Mouse (Mus musculus): Measurements from ENCODE around the gene Olfr628. TPM values are rescaled to one million over a fixed set of nuclear protein-coding genes. Genes with fewer than 3 reads are reported as not detected.
A peak's percentile ranks its signal among the peaks of the same experiment; 100 is the strongest.
"Not testable (repeated sequence)": the region's sequence is repeated elsewhere in the genome, so short reads cannot be mapped to it uniquely, and the experiment has no call there.

Gene Olfr628
- total RNA-seq (2014; rRNA removed) (not detected in 2 replicates), polyA plus RNA-seq (2015; fragmentation: Nextera tagmentation; extraction: Ambion mirVana) (not detected in 2 replicates)

DNA sequence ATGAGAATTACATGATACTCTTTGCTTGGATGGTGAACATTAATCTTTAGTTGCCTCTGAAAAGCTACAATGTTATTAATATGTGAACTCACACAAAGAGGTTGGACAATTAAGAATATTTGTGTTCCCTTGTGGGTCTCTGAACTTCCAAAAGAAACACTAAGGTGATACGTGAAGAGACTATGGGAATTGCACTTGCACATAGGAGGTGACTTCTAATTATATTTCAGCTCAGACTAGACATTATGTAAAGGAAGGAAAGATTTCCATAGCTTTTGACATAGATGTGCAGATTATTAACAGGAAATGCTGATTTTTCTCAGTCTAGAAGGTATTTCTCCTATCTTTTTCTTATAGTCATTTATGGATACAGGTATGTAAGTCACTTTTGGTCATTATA lies at the start of gene Olfr628:
Gene Olfr628 (plus strand): TSS at position 301 of the 400 bp plus-strand sequence.
- ATAC-seq (no peak), DNase-seq (ENCODE audit: low spot score) (no peak)
- no peaks in the 10 kb centered on the region for H3K9me3 ChIP-seq (ENCODE audit: low read length)
- no peak within 1 kb of the TSS for H3K27ac ChIP-seq
- no peaks in the 10 kb centered on the region for H3K27me3 ChIP-seq (ENCODE audit: insufficient read depth, low read length)
- H3K36me3 ChIP-seq (ENCODE audit: insufficient read depth, low read length) = no peaks in the 10 kb centered on the region
- 91% methylated on average over 1 of the region's 1 CpGs for WGBS
- TF ChIP-seq CTCF (IDR thresholded peaks at IDR 0.05; ENCODE audit: low read depth) = no peak
- no peak within 1 kb of the TSS for H3K4me3 ChIP-seq (ENCODE audit: low read length)
- no peaks in the 10 kb centered on the region for H3K4me1 ChIP-seq (ENCODE audit: insufficient read depth, low read length)
- H3K4me2 ChIP-seq (ENCODE audit: low read depth, low read length) = no peak within 1 kb of the TSS
- no peak within 1 kb of the TSS for H3K9ac ChIP-seq (replicated peaks; ENCODE audit: low read length)

DNA sequence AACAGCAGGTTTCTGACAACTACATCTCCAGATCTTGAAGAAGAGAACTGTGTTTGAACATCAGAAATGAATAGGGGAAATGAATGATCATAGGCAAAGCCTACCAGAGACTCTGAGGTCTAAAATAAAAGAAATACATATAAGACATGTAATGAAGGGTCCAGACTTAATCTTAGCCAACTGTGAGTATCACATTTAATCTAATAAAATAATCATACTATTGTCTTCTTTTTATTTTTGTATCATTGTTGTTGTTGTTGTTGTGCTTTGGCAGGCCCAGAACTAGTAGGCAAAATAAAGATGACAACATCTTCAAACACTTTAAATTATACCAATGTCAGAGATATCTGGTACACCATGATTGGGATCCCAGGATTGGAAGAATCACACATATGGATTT lies 47.8 kb upstream of the Olfr628 start, which contains the start of gene Olfr625-ps1:
Gene Olfr625-ps1 (plus strand): TSS at position 301 of the 400 bp plus-strand sequence.
- no peak within 1 kb of the TSS for H3K4me2 ChIP-seq (ENCODE audit: low read depth, low read length)
- no peaks in the 10 kb centered on the region for H3K36me3 ChIP-seq (ENCODE audit: insufficient read depth, low read length)
- DNase-seq (ENCODE audit: low spot score) (no peak), ATAC-seq (no peak)
- H3K4me3 ChIP-seq (ENCODE audit: low read length) = no peak within 1 kb of the TSS
- no peak for TF ChIP-seq CTCF (IDR thresholded peaks at IDR 0.05; ENCODE audit: low read depth)
- H3K9ac ChIP-seq (replicated peaks; ENCODE audit: low read length) = no peak within 1 kb of the TSS
- no peak within 1 kb of the TSS for H3K27ac ChIP-seq
- H3K4me1 ChIP-seq (ENCODE audit: insufficient read depth, low read length) = no peaks in the 10 kb centered on the region
- H3K9me3 ChIP-seq (ENCODE audit: low read length) = no peaks in the 10 kb centered on the region
- H3K27me3 ChIP-seq (ENCODE audit: insufficient read depth, low read length) = no peaks in the 10 kb centered on the region

DNA sequence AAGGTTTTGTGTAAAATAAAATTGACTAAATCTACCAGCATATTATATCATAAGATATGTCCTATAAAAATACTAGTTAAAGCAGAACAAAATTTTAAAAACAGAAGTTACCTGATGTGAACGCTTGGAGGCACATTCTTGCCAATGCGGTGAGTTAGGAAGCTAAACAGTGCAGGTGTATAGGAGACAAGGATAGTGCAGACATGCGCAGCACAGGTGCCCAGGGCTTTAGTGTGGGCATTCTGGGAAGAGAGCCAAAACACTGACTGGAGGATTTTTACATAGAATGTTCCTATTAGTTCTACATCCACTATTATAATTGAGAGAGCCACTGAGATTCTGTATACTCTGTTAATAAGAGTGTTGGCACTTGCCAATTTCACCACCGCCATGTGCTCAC lies 30.7 kb upstream of the Olfr628 start:
- WGBS = 80% methylated on average over 4 of the region's 4 CpGs
- ATAC-seq (no peak), DNase-seq (ENCODE audit: low spot score) (peak; percentile 28)
- no peaks in the 10 kb centered on the region for H3K36me3 ChIP-seq (ENCODE audit: insufficient read depth, low read length)
- no peak for TF ChIP-seq CTCF (IDR thresholded peaks at IDR 0.05; ENCODE audit: low read depth)
- no peaks in the 10 kb centered on the region for H3K4me1 ChIP-seq (ENCODE audit: insufficient read depth, low read length)
- H3K27me3 ChIP-seq (ENCODE audit: insufficient read depth, low read length) = no peaks in the 10 kb centered on the region
- H3K9ac ChIP-seq (replicated peaks; ENCODE audit: low read length) = no peak overlapping the region
- H3K27ac ChIP-seq = no peak overlapping the region
- H3K4me3 ChIP-seq (ENCODE audit: low read length) = no peak overlapping the region
- H3K4me2 ChIP-seq (ENCODE audit: low read depth, low read length) = no peak overlapping the region
- no peaks in the 10 kb centered on the region for H3K9me3 ChIP-seq (ENCODE audit: low read length)

DNA sequence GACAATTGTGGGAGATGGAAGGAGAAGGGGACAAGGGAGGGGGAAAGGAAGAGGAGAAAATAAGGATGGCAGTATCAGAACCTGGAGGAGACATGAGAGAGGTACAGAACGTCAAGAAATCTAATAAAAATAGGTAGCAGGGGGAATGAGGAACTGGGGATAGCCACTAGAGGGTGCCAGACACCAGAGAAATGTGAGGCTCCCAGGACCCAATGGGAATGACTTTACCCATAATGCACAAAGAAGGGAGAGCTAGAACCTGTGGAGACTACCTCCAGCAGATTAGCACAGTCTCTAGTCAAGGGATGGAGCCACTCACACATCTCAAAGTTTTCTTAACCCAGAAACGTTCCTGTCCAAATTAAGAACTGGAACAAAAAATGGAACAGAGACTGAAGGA lies 18.1 kb upstream of the Olfr628 start:
- Histone ChIP-seq H3K9ac (replicated peaks; ENCODE audit: low read length) (no peak overlapping the region), H3K9me3 (ENCODE audit: low read length) (no peaks in the 10 kb centered on the region), H3K36me3 (ENCODE audit: insufficient read depth, low read length) (no peaks in the 10 kb centered on the region), H3K27ac (no peak overlapping the region), H3K27me3 (ENCODE audit: insufficient read depth, low read length) (no peaks in the 10 kb centered on the region), H3K4me3 (ENCODE audit: low read length) (no peak overlapping the region), H3K4me1 (ENCODE audit: insufficient read depth, low read length) (no peaks in the 10 kb centered on the region), H3K4me2 (ENCODE audit: low read depth, low read length) (no peak overlapping the region)
- DNase-seq (ENCODE audit: low spot score) (no peak), ATAC-seq (no peak)
- TF ChIP-seq CTCF (IDR thresholded peaks at IDR 0.05; ENCODE audit: low read depth) = 0 out of 2 replicates have a peak, but pooled peaks have one; percentile 6
- 41% methylated on average over 2 of the region's 2 CpGs for WGBS

DNA sequence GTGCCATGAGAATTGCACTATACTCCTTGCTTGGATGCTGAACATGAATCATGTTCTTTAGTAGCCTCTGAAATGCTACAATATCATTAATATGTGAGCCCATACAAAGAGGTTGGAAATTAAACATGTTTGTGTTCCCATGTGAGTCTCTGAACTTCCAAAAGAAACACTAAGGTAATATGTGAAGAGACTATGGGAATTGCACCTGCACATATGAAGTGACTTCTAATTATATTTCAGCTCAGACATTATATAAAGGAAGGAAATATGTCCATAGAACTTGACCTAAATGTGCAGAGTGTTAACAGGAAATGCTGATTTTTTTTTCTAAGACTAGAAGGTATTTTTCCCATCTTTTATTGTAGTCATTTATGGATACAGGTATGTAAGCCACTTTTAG lies 15.8 kb upstream of the Olfr628 start, which contains the start of gene Olfr243:
Gene Olfr243 (plus strand): TSS at position 301 of the 400 bp plus-strand sequence.
- Histone ChIP-seq H3K27ac (no peak within 1 kb of the TSS), H3K4me2 (ENCODE audit: low read depth, low read length) (no peak within 1 kb of the TSS), H3K9ac (replicated peaks; ENCODE audit: low read length) (no peak within 1 kb of the TSS), H3K4me1 (ENCODE audit: insufficient read depth, low read length) (no peaks in the 10 kb centered on the region), H3K27me3 (ENCODE audit: insufficient read depth, low read length) (no peaks in the 10 kb centered on the region), H3K36me3 (ENCODE audit: insufficient read depth, low read length) (no peaks in the 10 kb centered on the region), H3K9me3 (ENCODE audit: low read length) (no peaks in the 10 kb centered on the region), H3K4me3 (ENCODE audit: low read length) (no peak within 1 kb of the TSS)
- no peak for DNase-seq (ENCODE audit: low spot score)
- no peak for TF ChIP-seq CTCF (IDR thresholded peaks at IDR 0.05; ENCODE audit: low read depth)
- ATAC-seq = no peak

DNA sequence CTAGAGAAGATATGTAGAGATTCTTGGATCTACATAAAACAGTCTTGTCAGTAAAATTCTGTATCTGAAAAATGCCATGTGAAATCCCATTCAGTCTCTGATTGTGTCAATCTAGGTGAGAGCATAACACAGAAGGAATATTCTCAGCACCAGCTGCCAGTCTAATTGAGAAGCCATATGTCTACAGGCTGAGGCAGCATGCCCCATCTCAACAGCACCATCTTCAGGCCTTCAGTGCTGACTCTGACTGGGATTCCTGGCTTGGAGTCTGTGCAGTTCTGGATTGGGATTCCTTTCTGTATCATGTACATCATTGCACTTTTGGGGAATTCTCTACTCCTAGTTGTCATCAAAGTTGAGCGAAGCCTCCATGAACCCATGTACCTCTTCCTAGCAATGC lies 13.8 kb upstream of the Olfr628 start:
- DNase-seq (ENCODE audit: low spot score); H3K36me3 ChIP-seq (ENCODE audit: insufficient read depth, low read length); H3K9me3 ChIP-seq (ENCODE audit: low read length); ATAC-seq; H3K9ac ChIP-seq (replicated peaks; ENCODE audit: low read length); H3K4me2 ChIP-seq (ENCODE audit: low read depth, low read length); H3K4me3 ChIP-seq (ENCODE audit: low read length); H3K4me1 ChIP-seq (ENCODE audit: insufficient read depth, low read length); H3K27ac ChIP-seq; H3K27me3 ChIP-seq (ENCODE audit: insufficient read depth, low read length): not testable (repeated sequence)
- WGBS = 89% methylated on average over 1 of the region's 1 CpGs

DNA sequence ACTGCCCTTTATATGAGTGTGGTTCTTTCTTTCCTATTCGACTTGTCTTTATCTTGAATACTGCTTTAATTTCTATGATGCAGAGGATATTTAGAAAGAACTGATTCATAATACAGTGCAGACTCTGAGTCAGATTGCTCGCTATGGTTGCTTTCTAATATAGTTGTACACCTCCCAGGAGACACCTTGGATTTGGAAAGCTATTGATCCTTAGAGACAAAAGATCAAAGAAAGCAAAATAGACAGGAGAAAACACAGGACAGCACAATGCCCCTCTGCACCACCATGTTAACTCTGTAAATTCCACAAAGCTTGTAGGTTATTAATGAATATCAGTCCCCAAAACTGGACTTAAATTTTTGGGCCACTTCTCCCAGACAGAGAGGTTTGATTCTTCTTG lies 14.7 kb downstream of the Olfr628 start, which contains the start of gene Olfr629:
Gene Olfr629 (minus strand): TSS at position 101 of the 400 bp plus-strand sequence.
- no peaks in the 10 kb centered on the region for H3K4me1 ChIP-seq (ENCODE audit: insufficient read depth, low read length)
- H3K4me3 ChIP-seq (ENCODE audit: low read length) = no peak within 1 kb of the TSS
- H3K27ac ChIP-seq = no peak within 1 kb of the TSS
- H3K36me3 ChIP-seq (ENCODE audit: insufficient read depth, low read length) = no peaks in the 10 kb centered on the region
- no peak within 1 kb of the TSS for H3K9ac ChIP-seq (replicated peaks; ENCODE audit: low read length)
- no peaks in the 10 kb centered on the region for H3K9me3 ChIP-seq (ENCODE audit: low read length)
- WGBS = 75% methylated on average over 2 of the region's 2 CpGs
- H3K27me3 ChIP-seq (ENCODE audit: insufficient read depth, low read length) = no peaks in the 10 kb centered on the region
- H3K4me2 ChIP-seq (ENCODE audit: low read depth, low read length) = no peak within 1 kb of the TSS
- no peak for TF ChIP-seq CTCF (IDR thresholded peaks at IDR 0.05; ENCODE audit: low read depth)
- no peak for DNase-seq (ENCODE audit: low spot score)
- ATAC-seq = no peak

All from hindbrain, postnatal 0 days (tissue).